Mouse (Mus musculus) frontal cortex, postnatal 36 days (tissue): ENCODE results near the gene Auh.
A peak's percentile ranks its signal among the peaks of the same experiment; 100 is the strongest.

Source experiments
- DNase-seq, 2 experiments: peaks; one replicate each; pipeline ENCODE4 v3.0.0; 2022; ENCODE audit warnings: low spot score in 2 of 2

Auh gene

DNA sequence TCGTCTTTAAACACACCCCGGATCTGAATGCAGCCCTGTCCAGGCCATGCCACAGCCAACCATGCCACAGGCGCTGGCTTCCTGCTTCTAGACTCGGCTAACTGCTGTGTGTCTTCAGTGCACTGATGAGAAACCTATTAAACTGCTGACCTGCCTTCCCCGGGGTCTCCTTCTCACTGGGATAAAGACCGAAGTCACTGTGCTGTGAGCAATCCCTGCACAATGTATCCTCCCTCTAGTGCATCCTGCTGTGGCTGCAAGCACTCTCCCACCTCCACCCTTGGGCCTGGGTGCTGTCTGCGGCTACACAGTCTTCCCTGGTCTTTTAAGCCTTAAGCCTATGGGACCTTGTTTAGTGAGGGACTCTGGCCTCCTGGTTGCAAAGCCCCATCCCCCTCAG, 50.7 kb downstream of the Auh start:
- DNase-seq = no peak

DNA sequence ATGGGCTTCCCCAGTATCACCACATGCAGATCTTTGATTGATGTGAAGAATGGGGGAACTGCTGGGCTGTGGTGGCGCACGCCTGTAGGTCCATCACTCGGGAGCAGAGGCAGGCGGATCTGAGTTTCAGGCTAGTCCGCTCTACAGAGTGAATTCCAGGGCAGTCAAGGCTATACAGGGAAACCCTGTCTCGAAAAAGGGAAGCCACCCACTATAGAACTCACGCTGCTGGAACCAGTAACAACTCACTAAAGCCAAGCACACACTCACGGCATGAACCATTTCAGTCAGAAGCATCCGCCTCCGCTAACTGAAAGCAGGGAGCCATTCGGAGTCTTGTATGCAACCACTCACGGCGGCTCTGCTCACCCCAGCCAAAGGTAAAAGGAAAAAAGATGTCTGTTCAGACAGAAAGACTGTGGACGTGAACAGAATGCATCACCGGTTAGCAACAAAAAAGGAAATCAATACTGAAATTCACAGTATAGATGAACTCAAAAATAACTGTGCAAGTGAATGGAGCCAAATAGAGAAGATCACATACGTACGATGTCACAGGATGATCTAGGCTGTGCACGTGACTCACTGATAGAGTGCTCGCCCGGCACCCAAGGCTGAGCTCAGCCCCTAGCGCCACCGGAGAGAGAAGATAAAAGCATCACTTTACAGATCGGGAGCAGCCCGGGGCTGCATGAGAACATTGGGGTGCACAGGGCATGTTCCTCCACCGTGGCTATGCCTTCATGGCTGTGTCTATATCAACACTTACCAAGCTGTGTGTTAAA, 53.7 kb downstream of the Auh start:
- peak; percentile 47 to 72 for DNase-seq

DNA sequence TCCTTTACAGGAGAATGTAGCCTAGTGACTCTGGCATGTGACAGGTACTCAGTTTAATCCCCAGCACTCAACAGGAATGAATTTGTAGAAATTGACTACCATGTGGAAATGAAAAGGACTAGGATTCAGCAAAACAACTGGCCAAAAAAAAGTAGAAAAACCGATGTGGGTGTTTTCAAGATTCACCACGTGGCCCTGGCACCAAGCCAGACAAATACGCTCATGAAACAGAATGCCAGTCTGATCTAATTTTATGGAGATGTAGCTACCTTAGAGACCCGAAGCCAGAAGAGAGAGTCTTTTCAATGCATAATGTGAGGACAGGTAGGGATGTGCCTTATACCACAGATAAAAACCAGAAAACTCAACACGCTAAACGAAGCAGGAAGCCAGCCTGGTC, 54.4 kb downstream of the Auh start:
- no peak for DNase-seq

DNA sequence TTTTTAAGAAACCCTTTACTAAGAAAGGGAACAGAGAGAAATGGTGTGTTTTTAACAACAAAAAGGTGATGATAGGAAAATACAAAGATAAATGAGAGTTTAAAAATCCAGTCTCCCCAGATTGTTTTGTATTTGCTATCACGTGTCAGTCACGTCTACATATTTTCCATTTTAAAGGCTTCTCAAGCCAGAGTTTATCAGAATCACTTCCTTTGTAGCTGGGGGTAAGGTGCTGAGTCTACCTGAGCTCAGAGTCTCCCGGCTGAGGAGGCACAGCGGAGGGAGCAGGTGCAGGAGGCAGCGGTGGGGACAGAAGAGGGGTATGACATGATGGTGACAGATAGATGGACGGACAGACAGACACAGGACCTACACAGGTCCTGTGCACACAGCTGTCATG, 55.1 kb downstream of the Auh start:
- no peak for DNase-seq

DNA sequence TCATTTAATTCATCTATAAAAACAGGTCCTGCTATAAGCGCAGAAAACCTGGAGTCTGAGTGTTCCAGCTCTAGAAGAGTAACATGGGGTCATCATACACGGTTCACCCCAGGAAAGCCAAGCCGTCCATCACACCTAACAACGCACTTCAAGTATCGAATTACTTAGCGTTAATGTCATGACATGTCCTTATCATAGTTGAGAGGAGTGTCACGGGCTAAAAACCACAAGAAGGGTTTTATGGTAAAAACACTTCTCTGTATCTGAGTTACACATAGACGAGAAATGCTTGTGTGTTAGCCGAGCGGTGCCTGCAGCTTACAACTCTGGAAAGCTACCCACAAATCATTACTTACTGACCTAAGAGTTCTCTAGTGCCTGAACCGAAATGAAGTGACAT, 55.6 kb downstream of the Auh start:
- DNase-seq = no peak

DNA sequence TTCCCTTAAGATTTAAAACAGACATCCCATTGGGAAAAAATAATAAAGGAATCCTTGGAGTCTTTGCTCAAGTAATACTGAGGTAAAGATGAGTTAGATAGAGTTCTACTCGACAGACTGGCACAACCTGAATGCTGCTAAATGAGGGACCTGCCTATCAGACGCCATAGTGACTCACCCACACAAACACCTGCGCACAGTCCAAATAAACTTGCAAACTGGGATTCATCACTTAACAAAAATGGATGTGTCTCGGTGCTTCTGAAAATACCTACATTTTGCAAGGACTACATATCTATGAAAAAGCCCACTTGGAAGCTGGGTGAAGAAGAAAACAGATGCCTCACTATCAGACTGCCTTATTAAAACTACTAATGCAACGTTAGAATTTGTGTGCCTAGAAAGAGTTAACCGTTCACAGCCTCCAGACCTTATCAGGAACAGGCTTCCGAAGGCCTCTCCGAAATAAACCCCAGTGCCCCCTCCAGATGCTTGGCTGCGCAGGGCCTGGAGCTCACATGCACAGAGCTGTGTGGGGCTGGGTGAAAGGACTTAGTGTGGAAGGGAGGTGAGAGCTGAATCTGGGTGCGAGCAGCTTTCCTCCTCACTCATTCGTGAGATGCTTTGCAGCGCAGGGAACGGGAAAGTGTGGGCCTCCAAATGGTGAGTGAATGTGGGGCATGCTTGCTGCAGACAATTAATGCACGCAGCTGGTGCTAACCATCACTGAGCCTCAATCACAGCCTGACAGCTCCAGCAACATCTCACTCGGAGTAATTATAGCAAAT, 63.3 kb downstream of the Auh start:
- peak in 1 of 2 experiments; percentile 52 for DNase-seq

DNA sequence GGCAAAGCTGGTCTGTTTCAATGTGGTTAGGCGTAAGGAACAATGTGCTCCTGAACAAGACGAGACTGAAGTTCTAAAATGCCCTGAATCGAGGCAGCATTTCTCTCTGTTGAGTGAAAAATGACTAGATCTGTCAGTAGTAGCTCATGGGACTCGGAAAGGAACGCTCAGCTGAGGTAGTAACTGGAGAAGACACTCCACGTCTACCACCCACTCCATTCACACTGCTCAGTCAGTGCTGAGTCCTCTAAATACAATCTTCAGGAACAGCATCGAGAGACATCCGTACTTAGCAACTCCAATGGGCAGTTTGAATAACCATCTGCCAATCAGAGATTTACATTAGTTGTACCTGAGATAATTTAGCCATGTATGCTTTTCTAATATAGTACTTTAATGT, 66.0 kb downstream of the Auh start:
- no peak for DNase-seq

DNA sequence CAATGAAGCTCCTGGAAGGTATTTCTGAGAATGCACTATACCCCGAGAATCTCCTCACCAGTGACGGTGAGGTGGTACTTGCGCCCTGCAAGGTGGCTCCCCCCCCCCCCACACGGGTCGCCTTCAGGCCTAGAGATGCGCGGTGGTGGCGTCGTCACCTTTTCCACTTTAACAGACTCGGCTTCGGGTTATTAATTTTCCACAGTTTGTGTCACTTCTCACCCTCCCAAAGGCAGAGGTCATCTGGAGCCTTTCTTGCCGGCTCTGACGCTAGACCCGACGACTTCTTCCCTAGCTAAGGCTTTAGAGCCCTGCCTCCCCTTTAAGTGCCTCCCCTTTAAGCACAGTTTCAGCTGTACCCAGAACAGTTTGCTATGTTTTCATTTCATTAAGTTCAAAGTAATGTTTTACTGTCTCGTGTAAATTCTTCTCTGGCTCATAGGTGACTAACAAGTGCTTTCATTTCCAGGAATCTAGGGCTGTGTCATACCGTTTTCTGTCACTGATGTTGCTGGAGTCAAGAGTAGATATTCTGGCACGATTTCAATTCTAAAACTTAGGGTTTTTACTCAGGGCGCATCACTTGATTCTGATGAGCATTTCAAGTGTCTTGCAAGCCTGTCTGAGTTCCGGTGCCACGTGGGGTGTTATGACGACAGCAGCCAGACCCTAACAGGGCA, 69.3 kb downstream of the Auh start:
- no peak for DNase-seq

DNA sequence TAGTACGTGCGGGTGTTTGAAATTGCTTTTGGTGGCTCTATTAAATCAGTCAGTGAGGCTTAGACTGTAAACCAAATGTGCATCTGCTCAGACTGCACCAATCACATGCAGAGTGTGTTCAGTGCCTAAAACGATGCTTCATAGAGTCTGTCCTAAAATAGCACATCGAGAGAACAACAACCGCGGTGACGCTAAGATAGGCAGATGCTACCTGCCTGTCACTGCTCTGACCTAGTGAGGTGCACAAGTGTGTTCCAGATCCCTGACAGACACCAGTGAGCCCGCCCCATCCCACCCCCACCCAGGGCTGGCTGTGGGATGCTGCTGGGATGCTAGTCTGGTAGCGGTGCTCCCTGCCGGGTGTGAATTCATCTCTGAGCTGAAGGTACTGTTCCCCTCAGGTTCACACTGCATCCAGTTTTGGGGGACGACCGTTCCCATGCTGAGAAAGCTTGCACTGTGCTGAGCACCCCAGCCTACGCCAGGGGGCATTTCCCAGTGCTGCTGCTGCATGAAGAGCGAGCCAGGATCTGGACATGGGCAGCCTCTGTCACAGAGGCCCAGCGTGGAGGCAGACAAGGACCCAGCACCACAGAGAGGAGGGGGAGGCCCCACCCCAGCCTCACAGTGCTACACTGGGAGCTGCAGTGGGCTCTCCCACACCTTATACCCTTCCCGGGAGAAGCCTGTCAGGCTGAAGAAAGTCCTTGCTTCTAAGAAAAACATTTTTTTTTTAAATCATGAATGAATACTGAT, 70.2 kb downstream of the Auh start:
- peak in 1 of 2 experiments; percentile 22 for DNase-seq

DNA sequence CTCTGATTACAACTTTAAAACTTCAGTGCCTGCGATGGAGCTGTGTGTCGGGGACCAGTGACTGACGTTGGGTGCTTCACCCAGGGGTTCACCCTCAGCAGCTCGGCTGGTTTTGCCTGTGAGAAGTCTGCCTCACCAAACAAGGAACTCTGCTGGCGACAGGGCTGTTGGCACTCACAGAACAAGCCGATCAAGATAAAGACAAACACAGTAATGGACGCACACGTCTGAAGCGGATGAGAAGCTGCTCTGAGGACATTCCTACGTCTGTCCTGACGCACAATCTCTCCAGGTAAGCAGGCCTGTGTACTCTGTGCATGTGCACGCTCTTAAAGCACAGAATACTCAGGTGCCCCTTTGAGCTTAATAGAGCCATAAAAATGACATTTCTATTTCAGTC, 71.1 kb downstream of the Auh start:
- no peak for DNase-seq

DNA sequence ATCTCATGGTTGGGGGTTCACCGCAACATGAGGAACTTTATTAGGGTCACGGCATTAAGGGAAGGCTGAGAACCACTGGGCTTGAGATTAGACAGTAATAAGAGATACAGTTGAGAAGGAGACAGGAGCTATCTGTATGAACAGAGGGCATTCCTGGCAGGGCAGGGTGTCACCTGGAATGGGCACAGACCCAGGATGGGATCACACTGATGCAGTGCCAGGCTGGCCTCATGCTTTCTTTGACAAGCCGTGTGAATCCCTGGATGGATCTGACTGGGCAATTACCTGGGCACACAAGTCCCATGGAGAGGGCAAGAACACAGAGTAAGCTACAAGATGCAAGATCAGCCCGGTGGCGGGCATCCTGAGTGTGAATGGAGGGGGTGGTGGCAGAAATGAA, 71.7 kb downstream of the Auh start:
- no peak for DNase-seq

DNA sequence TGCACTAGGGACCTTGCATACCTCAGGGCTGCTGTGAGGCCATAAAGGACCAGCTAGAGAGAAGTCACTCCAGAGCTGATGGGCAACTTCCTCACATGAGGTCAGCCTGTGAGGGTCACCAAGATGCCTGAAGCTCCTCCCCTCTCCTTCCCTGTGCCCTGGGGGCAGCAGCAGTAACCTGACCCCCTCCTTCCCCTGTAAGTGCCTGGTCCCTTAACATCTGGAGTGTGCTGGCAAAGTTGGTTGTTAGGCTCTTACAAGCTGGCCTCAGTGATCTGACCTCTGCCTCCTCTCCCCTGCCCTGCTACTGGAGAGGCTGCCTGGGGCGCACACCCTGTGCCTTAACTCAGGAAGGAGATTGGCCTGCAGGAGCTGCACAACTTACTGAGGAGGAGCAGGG, 75.9 kb downstream of the Auh start:
- no peak for DNase-seq

DNA sequence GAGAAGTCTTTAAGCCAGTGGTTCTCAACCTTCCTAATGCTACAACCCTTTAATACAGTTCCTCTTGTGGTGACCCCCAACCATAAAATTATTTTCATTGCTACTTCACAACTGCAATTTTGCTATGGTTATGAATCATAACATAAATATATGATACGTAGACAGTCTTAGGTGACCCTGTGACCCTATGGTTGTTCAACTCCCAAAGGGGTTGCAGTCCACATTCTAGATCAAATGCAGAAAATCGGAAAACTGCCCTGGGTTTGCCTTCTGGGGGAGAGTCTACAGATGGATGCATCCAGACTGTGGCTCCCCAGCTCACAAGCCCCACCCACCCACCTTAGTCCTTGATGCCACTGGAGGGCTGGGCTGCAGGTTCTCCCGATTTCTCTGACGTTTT, 77.6 kb downstream of the Auh start:
- no peak for DNase-seq

DNA sequence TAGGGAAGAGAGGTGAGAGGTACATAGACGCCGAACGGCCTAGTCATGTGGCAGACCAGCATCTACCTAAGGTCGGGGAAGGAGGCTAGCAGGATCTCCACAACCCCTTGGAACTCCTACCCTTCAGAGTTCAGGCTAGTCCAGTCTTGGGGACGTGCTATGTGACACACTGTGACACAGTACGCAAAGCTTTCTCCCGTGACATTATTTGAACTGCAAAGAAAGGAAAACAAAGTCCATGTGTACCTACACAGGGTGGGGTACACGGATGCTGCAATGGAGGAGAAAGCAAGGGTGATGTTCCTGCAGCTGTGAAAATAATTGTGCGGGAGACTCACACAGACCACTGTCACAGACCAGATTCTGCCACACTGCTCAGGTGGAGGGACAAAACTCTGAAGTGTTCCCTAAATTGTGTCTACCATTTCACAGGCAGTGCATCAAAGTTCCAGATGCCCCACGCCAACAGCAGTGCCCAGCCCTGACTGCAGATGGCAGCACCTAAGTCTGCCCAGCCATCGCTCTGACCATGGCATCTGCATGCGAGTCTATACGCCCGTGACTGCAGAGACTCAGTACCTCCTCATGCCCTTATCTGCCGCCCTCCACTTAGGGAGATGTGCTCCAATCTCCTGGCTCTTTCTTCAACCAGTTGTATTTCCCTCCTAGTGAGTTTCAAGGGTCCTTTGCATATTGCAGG, 79.3 kb downstream of the Auh start:
- no peak for DNase-seq

DNA sequence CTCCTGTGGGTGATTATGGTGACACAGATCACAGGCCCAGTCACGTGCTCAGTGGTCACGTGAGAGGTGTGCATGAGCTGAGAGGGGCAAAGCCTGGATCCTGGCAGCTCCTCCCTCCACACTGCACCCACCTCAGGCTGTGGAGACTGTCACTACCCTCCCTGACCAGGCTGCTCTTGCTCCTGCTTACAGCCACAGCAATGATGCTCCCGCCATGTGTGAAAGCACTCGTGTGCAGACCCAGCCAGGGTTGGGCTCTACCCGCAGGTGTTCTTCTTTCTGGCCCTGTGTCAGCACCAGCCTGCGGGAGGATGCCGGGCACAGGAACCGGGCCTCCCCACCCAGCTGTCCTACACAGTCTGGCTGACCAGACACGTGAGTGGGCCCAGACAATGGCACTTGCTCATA, 80.1 kb downstream of the Auh start:
- no peak for DNase-seq

DNA sequence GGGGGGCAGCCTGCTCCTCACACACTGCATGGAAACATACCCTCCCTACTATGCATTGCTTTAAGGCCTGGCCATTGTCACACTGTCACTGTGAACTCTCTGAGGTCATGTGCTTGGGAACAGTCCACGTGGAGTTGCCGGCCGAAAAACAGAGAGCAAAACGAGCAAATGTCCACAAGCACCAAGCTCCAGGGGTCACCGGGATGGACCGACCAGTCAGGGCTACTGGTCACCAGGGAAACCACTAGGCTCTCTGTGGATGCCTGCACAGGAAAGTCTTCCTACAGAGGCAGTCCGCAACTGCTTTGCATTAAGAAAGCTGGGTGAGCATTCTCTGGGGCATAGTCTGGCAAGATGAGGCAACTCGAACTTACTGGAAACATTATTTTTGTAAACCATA, 82.0 kb downstream of the Auh start:
- DNase-seq = no peak

DNA sequence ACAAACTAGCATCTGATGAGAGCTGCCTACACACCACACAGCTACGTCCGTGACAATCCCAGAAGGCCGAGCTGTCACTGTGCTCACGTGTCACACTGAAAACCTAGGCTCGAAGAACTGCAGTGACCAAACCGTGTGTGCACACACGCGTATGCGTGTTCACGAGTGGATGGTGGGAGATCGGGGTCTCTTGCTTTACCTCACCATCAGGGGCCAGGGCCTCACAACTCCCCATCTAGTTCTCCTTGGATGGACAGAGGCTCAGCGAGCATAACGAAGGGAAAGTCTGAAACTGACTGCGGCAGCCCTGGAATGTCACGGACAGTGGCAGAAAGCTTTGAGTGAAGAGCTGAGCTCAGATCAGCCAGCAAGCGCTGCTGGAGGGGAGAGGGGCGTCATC, 82.4 kb downstream of the Auh start:
- peak; percentile 13 to 21 for DNase-seq

DNA sequence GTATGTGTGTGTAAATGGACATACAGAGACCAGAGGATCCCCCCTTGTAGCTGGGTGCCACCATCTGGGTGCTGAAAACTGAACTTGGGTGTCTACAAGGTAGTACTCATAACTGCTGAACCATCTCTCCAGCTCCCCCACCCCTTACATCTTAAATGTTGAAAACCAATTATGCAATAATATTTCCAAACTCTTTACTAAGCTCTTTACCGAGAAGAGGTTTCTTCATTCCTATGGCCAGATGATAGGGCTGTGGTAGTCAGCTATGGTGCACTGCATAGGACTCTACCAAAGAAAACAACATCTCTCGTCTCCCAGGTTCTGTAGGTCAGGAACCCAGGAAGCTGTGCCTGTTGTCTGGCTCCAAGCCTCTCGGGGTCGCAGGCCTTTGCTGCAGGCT, 83.9 kb downstream of the Auh start:
- DNase-seq = no peak

DNA sequence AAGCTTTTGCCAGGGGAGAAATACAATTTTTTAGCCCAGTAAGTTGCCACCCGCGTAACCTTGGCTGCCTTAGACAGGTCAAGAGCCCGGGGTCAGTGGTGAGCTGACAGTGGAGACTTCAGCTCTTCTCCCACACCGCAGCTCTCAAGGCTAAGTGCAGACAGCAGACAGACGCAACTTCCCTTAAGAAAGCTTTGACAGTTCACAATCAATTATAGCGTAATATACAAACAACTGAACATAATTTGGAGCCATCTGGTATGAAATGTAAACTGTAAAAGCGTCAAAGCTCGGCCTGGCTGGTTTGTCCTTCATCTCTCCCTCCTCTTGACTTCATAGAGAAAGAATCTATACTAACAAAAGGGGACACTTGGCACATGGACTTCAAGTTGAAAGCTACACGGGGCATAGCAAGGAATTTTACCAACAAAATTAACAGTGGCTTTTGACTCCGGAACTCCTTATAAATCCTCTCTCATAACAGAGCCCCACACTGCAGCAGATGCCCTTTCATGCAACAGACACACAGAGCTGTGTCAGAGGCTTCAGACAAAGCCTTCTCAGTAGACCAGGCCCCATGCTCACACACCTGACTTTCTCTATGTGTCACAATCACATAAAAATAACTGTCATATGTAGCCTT, 85.8 kb downstream of the Auh start:
- no peak for DNase-seq

DNA sequence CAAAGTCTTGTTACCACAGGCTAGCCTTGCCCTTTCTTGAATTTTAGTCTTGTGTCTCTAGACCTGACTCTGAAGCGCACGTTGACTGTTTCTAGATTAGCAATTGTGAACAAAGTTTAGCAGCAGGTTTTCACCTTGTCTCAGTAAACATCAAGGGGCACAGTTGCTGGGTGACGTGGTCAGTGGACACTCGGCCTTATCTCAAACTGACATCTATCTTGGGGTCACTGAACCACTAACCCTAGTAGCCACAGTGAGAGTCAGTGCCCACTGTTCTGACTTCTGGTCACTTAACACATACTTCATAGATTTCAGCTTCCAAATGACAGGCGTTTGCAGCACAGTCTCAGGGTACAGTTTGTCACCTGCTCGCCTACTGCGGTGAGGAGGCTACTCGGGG, 93.2 kb downstream of the Auh start:
- DNase-seq = no peak

DNA sequence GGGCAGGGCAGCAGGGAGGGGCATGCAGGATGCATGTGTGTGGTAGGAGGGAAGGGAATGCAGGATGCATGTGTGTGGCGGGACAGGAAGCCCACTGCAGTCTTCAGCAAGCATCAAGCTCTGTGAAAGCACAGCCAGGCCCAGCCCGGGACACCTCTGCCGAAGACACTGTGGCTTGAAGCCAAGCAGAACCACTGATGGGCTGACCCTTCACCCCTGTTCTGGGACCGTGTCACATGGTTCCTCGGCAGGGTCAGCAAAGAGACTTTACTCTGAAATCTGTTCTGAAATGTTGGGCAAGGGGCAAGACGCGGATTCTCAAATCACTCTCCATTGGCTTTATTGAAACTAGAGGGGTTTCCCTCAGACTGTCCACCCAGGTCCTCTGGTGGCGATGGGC, 94.9 kb downstream of the Auh start:
- DNase-seq = no peak
